Mouse (Mus musculus) stomach, postnatal 0 days (tissue): ENCODE measurements around the gene Kcnh2.
A peak's percentile ranks its signal among the peaks of the same experiment; 100 is the strongest.
"Not testable (repeated sequence)": the region's sequence is repeated elsewhere in the genome, so short reads cannot be mapped to it uniquely, and the experiment has no call there.

Experiments
- CTCF ChIP-seq: IDR thresholded peaks from 2 replicates; pipeline ENCODE4 v1.5.1; 2016; ENCODE audit warnings: antibody characterized with exemption, low read depth, mild to moderate bottlenecking, moderate library complexity
- EP300 ChIP-seq: optimal IDR thresholded peaks from 2 replicates; pipeline ENCODE3; 2016; ENCODE audit warnings: antibody characterized with exemption

- peak; percentile 31 for TF ChIP-seq CTCF
- TF ChIP-seq EP300: not testable (repeated sequence)
Measured at GRCm38 (mm10) chr5:24396254-24396653, 44.9 kb upstream of the Kcnh2 start.
